Mouse (Mus musculus) brain, embryonic 14.5 days (tissue): ENCODE measurements around the gene Gpr50.

Experiments used
- CTCF ChIP-seq: fragments of 200-500 bp; IDR thresholded peaks from 2 replicates; pipeline ENCODE4 v1.5.1; 2012; ENCODE audit warnings: inconsistent platforms, mild to moderate bottlenecking, moderate library complexity, borderline replicate concordance; ENCODE audit not compliant: insufficient read depth, insufficient read length; ENCODE audit errors: extremely low read depth
- POLR2A ChIP-seq: fragments of 200-500 bp; IDR thresholded peaks from 2 replicates; pipeline ENCODE4 v1.6.1; 2012; ENCODE audit warnings: mild to moderate bottlenecking, inconsistent platforms, borderline replicate concordance; ENCODE audit not compliant: poor library complexity, insufficient read depth, insufficient read length, severe bottlenecking; ENCODE audit errors: extremely low read depth

- TF ChIP-seq CTCF (no peak), POLR2A (no peak)
These were observed 37.5 kb downstream of the Gpr50 start for GRCm38 (mm10) chrX:71700817-71701469.
